Mouse (Mus musculus): ENCODE data around the gene Dctn5.

The Dctn5 gene

DNA sequence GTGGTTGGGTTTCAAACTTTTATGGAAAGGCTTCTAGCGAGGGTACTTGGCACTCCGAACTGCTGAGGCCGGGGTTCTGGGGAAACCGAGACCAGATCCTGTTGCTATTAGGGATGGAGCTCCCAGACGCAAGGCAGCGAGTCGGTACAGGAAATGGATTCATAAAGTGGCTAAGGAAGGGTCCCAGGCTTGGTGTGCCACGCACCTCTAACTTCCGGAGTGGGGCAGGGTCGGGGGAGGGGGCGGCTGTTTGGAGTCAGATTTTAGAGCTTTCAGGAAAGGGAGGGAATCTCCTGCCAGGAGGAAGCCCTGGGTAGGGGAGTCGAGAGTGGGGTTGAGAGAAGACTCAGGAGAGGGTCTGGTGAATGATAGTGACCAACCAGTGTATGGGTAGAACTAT, 27.2 kb downstream of the Dctn5 start:
- in situ Hi-C loops (cut with MboI), result no loop called here

DNA sequence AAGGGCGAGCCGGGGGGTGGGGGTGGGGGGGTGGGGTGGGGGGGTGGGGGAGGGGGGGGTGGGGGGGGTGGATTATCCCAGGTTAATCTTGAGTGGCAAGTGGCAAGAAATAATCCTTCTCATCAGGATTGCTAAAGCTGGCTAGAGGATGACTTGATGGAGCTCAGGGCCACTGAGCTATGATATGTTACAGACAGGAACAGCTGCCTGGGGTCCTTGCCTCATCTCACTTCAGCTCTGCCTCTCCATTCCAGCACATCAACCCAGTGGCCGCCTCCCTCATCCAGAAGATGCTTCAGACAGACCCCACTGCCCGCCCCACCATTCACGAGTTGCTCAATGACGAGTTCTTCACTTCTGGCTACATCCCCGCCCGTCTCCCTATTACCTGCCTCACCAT, 30.9 kb downstream of the Dctn5 start:
- in situ Hi-C loops (cut with MboI), result no loop called here

DNA sequence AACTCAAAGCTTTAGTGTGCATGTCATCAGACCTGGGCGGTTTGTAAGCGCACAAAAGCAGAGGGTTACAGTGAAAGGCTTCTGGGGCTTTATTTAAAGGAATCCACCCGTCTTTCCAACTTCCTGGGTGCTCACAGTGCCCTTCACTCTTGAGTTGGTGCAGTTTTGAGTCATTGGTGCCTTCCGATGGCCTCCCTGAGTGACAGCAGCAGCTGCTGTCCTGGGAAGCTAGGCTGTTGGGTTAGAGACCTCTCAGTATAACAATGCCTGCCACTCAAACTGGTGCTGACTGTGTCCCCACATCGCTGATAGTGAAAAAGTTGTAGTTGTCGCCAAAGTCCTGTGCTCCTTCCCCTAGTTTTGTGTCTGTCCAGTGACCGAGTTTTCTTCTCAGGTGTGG, 34.4 kb downstream of the Dctn5 start:
- in situ Hi-C loops (cut with MboI), result no loop called here

DNA sequence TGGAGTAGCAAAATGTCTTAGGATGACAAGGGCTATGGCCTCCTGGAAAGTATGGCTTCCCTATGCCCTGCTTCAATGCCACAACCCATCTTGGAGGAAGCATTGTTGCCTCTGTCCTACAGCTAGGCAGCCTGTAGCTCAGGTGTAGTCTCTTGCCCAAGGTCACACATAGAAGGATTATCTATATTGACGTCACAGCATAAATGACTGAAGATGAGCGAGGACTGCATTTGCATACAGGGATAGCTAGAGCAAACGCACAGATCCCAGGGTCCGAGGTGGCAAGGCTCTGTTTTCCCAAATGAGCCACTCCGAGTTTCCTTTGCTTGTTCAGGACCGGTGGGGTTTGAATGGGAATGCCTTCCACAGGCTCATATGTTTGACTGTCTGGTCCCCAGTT, 37.9 kb downstream of the Dctn5 start:
- in situ Hi-C loops (cut with MboI), result no loop called here

DNA sequence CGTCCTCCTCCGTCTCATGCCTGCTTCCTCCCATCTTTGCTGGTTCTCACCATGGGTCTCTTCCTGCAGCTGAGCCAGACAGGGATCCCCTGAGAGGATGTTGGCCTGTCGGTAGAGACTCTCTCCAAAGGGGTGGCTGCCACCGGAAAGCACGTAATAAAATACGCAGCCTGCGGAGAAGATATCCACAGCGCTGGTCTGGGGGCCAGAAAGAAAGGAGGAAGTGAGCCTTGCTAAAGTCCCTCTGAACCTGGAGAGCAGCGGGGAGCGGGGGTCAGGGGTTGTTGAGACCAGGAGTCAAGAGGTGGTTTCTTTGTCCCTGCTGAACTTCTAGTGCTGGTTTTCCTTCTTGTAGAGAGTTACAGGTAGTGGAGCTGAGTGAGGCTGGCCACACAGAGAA, 38.8 kb downstream of the Dctn5 start:
- in situ Hi-C loops (cut with MboI), result no loop called here

DNA sequence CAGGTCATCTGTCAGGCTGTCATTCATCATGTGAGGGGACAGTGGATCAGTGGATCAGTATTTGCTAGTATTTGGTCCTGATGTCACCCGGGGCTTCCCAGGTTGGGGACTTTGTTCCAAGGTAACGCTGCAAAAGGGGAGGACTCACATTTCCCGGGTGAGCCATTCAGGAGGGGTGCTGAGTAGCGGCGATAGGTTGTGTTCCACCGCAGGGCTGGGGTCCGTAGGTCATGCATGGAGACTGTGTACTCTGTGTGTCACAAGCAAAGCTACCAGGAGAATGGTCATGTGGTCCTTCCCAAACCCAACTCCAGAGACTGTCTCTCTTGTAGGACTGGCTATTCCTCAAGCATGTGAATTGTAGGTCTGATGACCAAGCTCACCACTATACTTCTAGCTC, 47.9 kb downstream of the Dctn5 start:
- in situ Hi-C loops (cut with MboI), result no loop called here

DNA sequence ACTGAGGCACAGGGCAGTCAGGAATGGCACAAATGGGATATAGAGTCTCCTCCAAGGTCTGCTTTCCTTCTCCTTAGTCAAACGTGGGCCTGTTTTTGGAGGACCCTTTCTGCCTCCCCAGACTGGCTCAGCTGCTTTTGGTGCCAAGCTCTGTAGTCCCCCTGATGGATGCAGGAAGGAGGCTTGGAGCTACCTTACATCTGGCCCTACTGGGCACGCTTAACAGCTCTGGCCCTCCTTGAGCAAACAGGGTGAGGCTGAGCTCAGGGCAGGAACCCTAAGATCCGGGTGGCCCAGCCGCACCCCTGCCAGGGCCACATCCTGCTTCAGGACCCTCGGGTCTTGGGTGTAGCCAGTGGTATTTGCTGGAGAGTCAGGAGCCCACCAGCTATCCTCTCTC, 51.7 kb downstream of the Dctn5 start:
- in situ Hi-C loops (cut with MboI), result no loop called here

DNA sequence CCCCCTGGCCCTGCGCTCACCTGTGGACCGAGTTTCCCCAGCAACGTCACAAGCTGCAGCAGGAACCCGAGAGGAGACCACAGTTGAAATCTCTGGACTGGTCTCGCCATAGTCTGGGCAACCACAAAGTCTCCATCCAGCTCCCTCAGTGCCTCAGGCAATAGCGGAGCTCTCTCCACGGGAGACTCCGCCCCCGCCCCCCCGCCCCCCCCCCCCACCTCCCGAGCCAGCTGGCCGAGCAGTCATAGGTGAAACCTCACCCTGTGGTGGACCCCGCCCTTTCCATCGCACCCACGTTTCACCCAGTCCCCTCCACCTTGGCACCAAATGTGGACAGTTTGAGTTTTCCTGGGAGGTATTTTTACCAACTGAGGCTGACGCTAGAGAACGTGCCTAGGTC, 53.2 kb downstream of the Dctn5 start, which contains the start of gene Ern2:
Gene Ern2, minus strand, starts transcription at position 165 of the 400 bp plus-strand sequence.
- in situ Hi-C loops (cut with MboI), result no loop called here

DNA sequence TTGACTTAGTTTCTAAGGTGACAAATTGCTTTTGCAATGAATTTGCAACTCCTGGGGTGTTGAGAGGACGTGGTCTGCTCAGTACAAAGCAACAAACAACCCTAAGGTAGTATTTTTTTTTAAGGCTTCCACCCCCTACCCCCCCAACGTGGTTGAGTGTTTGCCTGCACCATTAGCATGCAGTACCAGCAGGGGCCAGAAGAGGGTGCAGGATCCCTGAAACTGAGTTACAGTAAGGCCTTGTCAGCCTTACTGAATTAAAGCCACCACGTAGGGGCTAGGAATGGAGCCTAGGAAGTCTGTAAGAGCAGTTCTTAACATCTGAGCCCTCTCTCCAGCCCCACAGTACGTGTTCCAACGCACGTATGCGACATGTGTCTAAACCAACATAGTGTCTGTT, 56.6 kb downstream of the Dctn5 start:
- in situ Hi-C loops (cut with MboI), result no loop called here

DNA sequence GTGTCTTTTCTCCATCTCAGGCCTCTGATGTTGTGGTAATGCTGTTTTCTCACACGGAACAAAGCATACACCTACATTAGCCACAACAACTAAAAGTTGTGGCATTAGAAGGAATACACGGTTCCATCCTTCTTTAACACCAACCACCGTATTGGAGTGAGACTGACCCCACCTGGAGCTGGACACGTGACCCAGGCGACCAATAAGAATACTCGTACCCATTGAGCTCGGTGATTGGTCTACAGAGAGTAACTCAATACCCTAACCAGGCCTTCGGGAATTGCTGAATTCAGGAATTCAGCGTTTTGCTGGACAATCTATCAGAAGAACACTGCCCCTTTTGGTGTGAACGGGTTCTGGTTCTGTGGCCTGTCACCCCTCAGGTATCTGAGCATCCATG, 58.3 kb downstream of the Dctn5 start:
- in situ Hi-C loops (cut with MboI), result no loop called here

DNA sequence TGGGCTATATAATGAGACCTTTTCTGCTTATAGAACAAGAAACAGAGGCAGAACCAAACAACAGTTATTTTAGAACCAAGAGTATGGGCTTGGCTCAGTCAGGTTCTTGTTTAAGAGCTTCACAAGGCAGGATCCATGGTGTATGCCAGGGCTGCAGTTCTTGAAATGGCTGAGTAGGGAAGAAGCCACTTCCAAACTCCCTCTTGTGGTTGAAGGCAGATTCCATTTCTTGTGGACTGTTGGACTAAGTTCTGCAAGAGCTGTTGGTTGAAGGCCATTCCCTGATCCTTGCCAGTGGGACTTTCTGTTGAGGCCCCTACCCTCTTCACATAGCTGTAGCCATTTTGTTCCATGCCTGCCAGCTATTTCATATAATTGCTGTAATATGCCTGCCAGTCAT, 61.1 kb downstream of the Dctn5 start:
- in situ Hi-C loops (cut with MboI), result no loop called here

DNA sequence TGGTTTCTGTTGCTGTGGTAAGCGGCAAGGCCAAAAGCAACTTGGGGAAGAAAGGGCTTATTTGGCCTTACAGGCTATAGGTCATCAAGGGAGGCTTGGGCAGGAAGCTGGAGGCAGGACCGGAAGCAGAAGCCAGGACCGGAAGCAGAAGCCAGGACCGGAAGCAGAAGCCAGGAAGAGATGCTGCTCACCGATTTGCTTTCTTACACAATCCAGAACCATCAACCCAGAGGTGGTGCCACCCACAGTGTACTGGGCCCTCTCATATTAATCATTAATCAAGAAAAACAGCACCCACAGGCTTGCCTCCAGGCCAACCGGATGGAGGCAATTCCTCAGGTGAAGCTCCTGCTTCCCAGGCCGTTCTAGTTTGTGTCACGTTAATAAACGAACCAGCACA, 63.9 kb downstream of the Dctn5 start:
- in situ Hi-C loops (cut with MboI), result no loop called here

DNA sequence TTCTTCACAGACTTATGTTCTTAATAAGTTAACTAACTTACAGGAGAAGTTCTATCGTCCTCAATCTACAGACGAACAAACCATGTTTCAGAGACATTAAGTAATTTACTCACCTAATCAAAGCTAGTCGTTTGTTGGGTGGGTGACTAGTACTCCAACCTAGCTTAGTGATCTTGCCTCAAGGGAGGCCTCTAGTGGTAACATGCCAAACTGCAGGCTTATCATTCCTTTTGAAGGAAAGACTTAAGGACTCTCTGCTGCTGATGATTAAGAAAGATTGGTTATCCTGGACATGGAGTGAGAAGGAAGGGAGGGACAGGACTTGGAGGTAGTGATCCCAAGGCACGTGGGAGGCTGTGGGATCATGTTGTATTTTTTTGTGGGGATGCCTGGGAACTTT, 64.5 kb downstream of the Dctn5 start:
- in situ Hi-C loops (cut with MboI), result no loop called here

Measured in mature B cell (primary cell).